Mouse (Mus musculus): ENCODE data around the gene Zfp704. TPM values are rescaled to one million over a fixed set of nuclear protein-coding genes. Genes with fewer than 3 reads are reported as not detected.

The Zfp704 gene
- total RNA-seq, 2 experiments from 2014 or later: 32.2 to 34.7 TPM

GRCm38 (mm10) chr3:9515527-9515926, 94.4 kb downstream of the Zfp704 start:
- no peak for DNase-seq

GRCm38 (mm10) chr3:9513703-9514110, 96.2 kb downstream of the Zfp704 start:
- no peak for DNase-seq

- DNase-seq: no peak
These were observed 97.7 kb downstream of the Zfp704 start for GRCm38 (mm10) chr3:9512199-9512598.

- no peak for DNase-seq
These were observed 104.1 kb downstream of the Zfp704 start for GRCm38 (mm10) chr3:9505692-9506211.

- no peak for DNase-seq
These were observed 105.5 kb downstream of the Zfp704 start for GRCm38 (mm10) chr3:9504371-9504770.

- peak; percentile 89 to 91 for DNase-seq
These were observed 109.2 kb downstream of the Zfp704 start for GRCm38 (mm10) chr3:9500725-9501124.

GRCm38 (mm10) chr3:9499994-9500553, 109.8 kb downstream of the Zfp704 start:
- DNase-seq: no peak

GRCm38 (mm10) chr3:9499489-9499888, 110.4 kb downstream of the Zfp704 start:
- no peak for DNase-seq

- DNase-seq: no peak
These were observed 112.6 kb downstream of the Zfp704 start for GRCm38 (mm10) chr3:9497260-9497659.

GRCm38 (mm10) chr3:9491766-9492283, 118.1 kb downstream of the Zfp704 start:
- no peak for DNase-seq

GRCm38 (mm10) chr3:9487644-9488043, 122.2 kb downstream of the Zfp704 start:
- DNase-seq: no peak

- DNase-seq: no peak
These were observed 124.4 kb downstream of the Zfp704 start for GRCm38 (mm10) chr3:9485506-9485905.

GRCm38 (mm10) chr3:9481956-9482355, 127.9 kb downstream of the Zfp704 start:
- DNase-seq: no peak

GRCm38 (mm10) chr3:9481358-9481757, 128.5 kb downstream of the Zfp704 start:
- no peak for DNase-seq

GRCm38 (mm10) chr3:9480936-9481335, 128.9 kb downstream of the Zfp704 start:
- DNase-seq: no peak

- no peak for DNase-seq
These were observed 132.5 kb downstream of the Zfp704 start for GRCm38 (mm10) chr3:9477386-9477785.

- no peak for DNase-seq
These were observed 133.5 kb downstream of the Zfp704 start for GRCm38 (mm10) chr3:9476336-9476735.

GRCm38 (mm10) chr3:9475501-9475900, 134.4 kb downstream of the Zfp704 start:
- no peak for DNase-seq

- DNase-seq: no peak
These were observed 135.6 kb downstream of the Zfp704 start for GRCm38 (mm10) chr3:9474331-9474730.

GRCm38 (mm10) chr3:9466287-9466686, 143.6 kb downstream of the Zfp704 start:
- DNase-seq: peak; percentile 32 to 54

GRCm38 (mm10) chr3:9465731-9466130, 144.2 kb downstream of the Zfp704 start:
- DNase-seq: no peak

- peak in 1 of 2 experiments; percentile 35 for DNase-seq
These were observed 148.2 kb downstream of the Zfp704 start for GRCm38 (mm10) chr3:9461660-9462059.

GRCm38 (mm10) chr3:9460284-9460683, 149.6 kb downstream of the Zfp704 start:
- no peak for DNase-seq

- no peak for DNase-seq
These were observed 153.4 kb downstream of the Zfp704 start for GRCm38 (mm10) chr3:9456380-9456890.
